Mouse (Mus musculus) lung, adult 2 months (tissue): ENCODE data around the gene Chst1.

ENCODE experiments used
- CTCF ChIP-seq: fragments of 200-500 bp; IDR thresholded peaks from 2 replicates; pipeline ENCODE4 v1.5.1; 2011; ENCODE audit warnings: mild to moderate bottlenecking, low read length, control low read depth; ENCODE audit not compliant: insufficient read depth
- POLR2A ChIP-seq: fragments of 200-500 bp; IDR thresholded peaks from 2 replicates; pipeline ENCODE4 v1.6.1; 2011; ENCODE audit warnings: low read depth, mild to moderate bottlenecking, control low read depth, low read length, borderline replicate concordance; ENCODE audit errors: extremely low read depth

DNA sequence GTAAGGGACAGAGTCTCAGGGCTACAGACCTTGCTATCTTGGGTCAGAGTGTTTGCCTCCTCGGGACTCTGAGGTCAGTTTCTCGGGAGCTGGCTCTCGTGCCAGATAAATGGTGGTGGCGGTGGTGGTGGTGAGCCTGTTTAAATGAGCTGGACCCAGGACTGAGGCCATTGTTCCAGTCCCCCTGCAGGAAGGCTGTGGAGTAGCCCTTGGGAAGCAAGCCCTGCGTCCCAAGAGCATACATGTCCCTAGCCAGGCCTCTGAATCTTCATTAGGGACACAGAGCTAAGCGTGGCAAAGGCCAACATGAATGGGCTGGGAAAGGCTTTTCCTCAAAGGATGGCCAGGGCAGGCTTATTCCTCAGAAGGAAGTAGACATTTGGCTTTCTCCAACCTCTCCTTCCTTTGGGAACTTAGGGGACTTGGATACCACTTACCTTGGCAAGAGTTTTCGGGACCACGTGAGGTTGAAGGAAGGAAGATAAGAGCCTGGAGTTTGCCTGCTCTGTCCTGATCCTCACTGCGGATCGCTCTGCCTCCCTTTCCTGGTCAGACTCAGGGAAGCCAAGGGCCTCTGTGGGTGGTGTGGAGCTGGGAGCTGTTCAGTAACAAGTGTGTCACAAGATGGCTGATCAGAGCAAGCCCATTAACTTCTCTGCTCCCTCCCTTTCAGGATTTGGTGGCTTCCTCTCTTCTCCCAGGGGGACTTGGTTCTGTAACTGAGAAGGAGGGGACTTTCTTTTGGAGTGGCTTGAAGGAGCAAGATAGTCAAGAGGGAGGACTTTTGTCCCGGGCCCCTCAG is 4.4 kb upstream of the Chst1 start:
- TF ChIP-seq CTCF: no peak
- no peak for TF ChIP-seq POLR2A
